17 mouse cellular contexts compared by ENCODE assay signal in genomic region chr7:78045456-78045855, GRCm38 (mm10).
A peak's percentile ranks its signal among the peaks of the same experiment; 100 is the strongest.
DNase-seq lines count a peak whose midpoint lies in the region; ATAC-seq and TF ChIP-seq lines count a peak whose summit lies in the region.
"Had no signal": no experiment of that assay in that cellular context is flagged by ENCODE, and none has a peak within 500 bp of the region (broad histone marks: within the 10 kb centered on the region; RNA-seq: fewer than 3 reads in every experiment).

No protein-coding gene starts in this region.

- TF ChIP-seq CTCF in midbrain, postnatal 0 days (IDR thresholded peaks at IDR 0.05) = peak; percentile 58

- H3K36me3 ChIP-seq in forebrain, embryonic 14.5 days (ENCODE audit: control insufficient read depth, insufficient read depth, low read length) = no peaks in the 10 kb centered on the region
- no peaks in the 10 kb centered on the region for H3K36me3 ChIP-seq in forebrain, embryonic 16.5 days (ENCODE audit: control insufficient read depth, insufficient read depth)
- no peaks in the 10 kb centered on the region for H3K36me3 ChIP-seq in kidney, embryonic 15.5 days
- H3K36me3 ChIP-seq in midbrain, postnatal 0 days (ENCODE audit: insufficient read depth, low read length) = no peaks in the 10 kb centered on the region
- no peaks in the 10 kb centered on the region for H3K36me3 ChIP-seq in midbrain, embryonic 16.5 days (ENCODE audit: control insufficient read depth, insufficient read depth, low read length)
- H3K36me3 ChIP-seq in heart, embryonic 12.5 days = no peaks in the 10 kb centered on the region
- H3K36me3 ChIP-seq: intestine, embryonic 15.5 days; liver, embryonic 13.5 days had no signal

- no peaks in the 10 kb centered on the region for H3K27me3 ChIP-seq in forebrain, embryonic 14.5 days (replicated peaks; ENCODE audit: control insufficient read depth, insufficient read depth, low read length)
- no peaks in the 10 kb centered on the region for H3K27me3 ChIP-seq in forebrain, embryonic 16.5 days (replicated peaks; ENCODE audit: control insufficient read depth, insufficient read depth, low read length)
- H3K27me3 ChIP-seq in kidney, embryonic 15.5 days = no peaks in the 10 kb centered on the region
- no peaks in the 10 kb centered on the region for H3K27me3 ChIP-seq in midbrain, postnatal 0 days (ENCODE audit: insufficient read depth, low read length)
- H3K27me3 ChIP-seq in midbrain, embryonic 16.5 days (ENCODE audit: control insufficient read depth, insufficient read depth, low read depth, low read length) = no peaks in the 10 kb centered on the region
- no peaks in the 10 kb centered on the region for H3K27me3 ChIP-seq in heart, embryonic 12.5 days (replicated peaks)
- H3K27me3 ChIP-seq: intestine, embryonic 15.5 days; liver, embryonic 13.5 days had no signal

- no peak for ATAC-seq in forebrain, embryonic 14.5 days
- ATAC-seq in forebrain, embryonic 16.5 days = no peak
- no peak for ATAC-seq in kidney, embryonic 15.5 days (replicated peaks; ENCODE audit: low FRiP score)
- ATAC-seq in midbrain, postnatal 0 days (ENCODE audit: low FRiP score) = no peak
- ATAC-seq in midbrain, embryonic 16.5 days = no peak
- ATAC-seq in heart, embryonic 12.5 days (ENCODE audit: insufficient number of reproducible peaks, low FRiP score) = no peak
- ATAC-seq: intestine, embryonic 15.5 days had no signal

- no peaks in the 10 kb centered on the region for H3K4me1 ChIP-seq in forebrain, embryonic 14.5 days (ENCODE audit: control insufficient read depth, insufficient read depth, low read length)
- no peaks in the 10 kb centered on the region for H3K4me1 ChIP-seq in forebrain, embryonic 16.5 days (replicated peaks; ENCODE audit: control insufficient read depth, insufficient read depth, low read length)
- no peaks in the 10 kb centered on the region for H3K4me1 ChIP-seq in kidney, embryonic 15.5 days
- H3K4me1 ChIP-seq in midbrain, postnatal 0 days (ENCODE audit: insufficient read depth, low read length) = no peaks in the 10 kb centered on the region
- H3K4me1 ChIP-seq in midbrain, embryonic 16.5 days (ENCODE audit: control insufficient read depth, insufficient read depth, low read length) = no peaks in the 10 kb centered on the region
- no peaks in the 10 kb centered on the region for H3K4me1 ChIP-seq in heart, embryonic 12.5 days (replicated peaks)
- H3K4me1 ChIP-seq: intestine, embryonic 15.5 days; liver, embryonic 13.5 days had no signal

- no peaks in the 10 kb centered on the region for H3K9me3 ChIP-seq in forebrain, embryonic 14.5 days (replicated peaks; ENCODE audit: control insufficient read depth, low read length)
- no peaks in the 10 kb centered on the region for H3K9me3 ChIP-seq in forebrain, embryonic 16.5 days (ENCODE audit: control insufficient read depth, low read length)
- no peaks in the 10 kb centered on the region for H3K9me3 ChIP-seq in kidney, embryonic 15.5 days (replicated peaks)
- H3K9me3 ChIP-seq in midbrain, postnatal 0 days (ENCODE audit: low read length) = no peaks in the 10 kb centered on the region
- no peaks in the 10 kb centered on the region for H3K9me3 ChIP-seq in midbrain, embryonic 16.5 days (replicated peaks; ENCODE audit: control insufficient read depth, low read length, poor library complexity, severe bottlenecking)
- H3K9me3 ChIP-seq in heart, embryonic 12.5 days (replicated peaks) = no peaks in the 10 kb centered on the region
- H3K9me3 ChIP-seq: intestine, embryonic 15.5 days; liver, embryonic 13.5 days had no signal

- WGBS in forebrain, embryonic 14.5 days = 73% methylated on average over 5 of the region's 5 CpGs
- 65% methylated on average over 5 of the region's 5 CpGs for WGBS in forebrain, embryonic 16.5 days
- WGBS in kidney, embryonic 15.5 days = 57% methylated on average over 5 of the region's 5 CpGs
- 65% methylated on average over 5 of the region's 5 CpGs for WGBS in midbrain, postnatal 0 days
- 71% methylated on average over 5 of the region's 5 CpGs for WGBS in midbrain, embryonic 16.5 days
- WGBS in heart, embryonic 12.5 days = 46% methylated on average over 5 of the region's 5 CpGs

- H3K4me2 ChIP-seq in forebrain, embryonic 14.5 days (ENCODE audit: low read length) = no peak overlapping the region
- no peak overlapping the region for H3K4me2 ChIP-seq in forebrain, embryonic 16.5 days (ENCODE audit: low read length)
- no peak overlapping the region for H3K4me2 ChIP-seq in kidney, embryonic 15.5 days
- no peak overlapping the region for H3K4me2 ChIP-seq in midbrain, postnatal 0 days (ENCODE audit: low read depth, low read length, poor library complexity, severe bottlenecking)
- no peak overlapping the region for H3K4me2 ChIP-seq in midbrain, embryonic 16.5 days (ENCODE audit: low read length)
- H3K4me2 ChIP-seq in heart, embryonic 12.5 days = no peak overlapping the region
- H3K4me2 ChIP-seq: intestine, embryonic 15.5 days; liver, embryonic 13.5 days had no signal

- no peak overlapping the region for H3K27ac ChIP-seq in forebrain, embryonic 14.5 days (ENCODE audit: low read depth, low read length)
- H3K27ac ChIP-seq in forebrain, embryonic 16.5 days (ENCODE audit: low read length) = no peak overlapping the region
- no peak overlapping the region for H3K27ac ChIP-seq in kidney, embryonic 15.5 days
- H3K27ac ChIP-seq in midbrain, postnatal 0 days (ENCODE audit: low read depth, low read length) = no peak overlapping the region
- no peak overlapping the region for H3K27ac ChIP-seq in midbrain, embryonic 16.5 days (ENCODE audit: low read length)
- H3K27ac ChIP-seq in heart, embryonic 12.5 days (ENCODE audit: poor library complexity, severe bottlenecking) = no peak overlapping the region
- H3K27ac ChIP-seq: intestine, embryonic 15.5 days; liver, embryonic 13.5 days had no signal

- H3K4me3 ChIP-seq in forebrain, embryonic 14.5 days (ENCODE audit: low read depth, low read length) = no peak overlapping the region
- no peak overlapping the region for H3K4me3 ChIP-seq in forebrain, embryonic 16.5 days (replicated peaks; ENCODE audit: low read length)
- H3K4me3 ChIP-seq in kidney, embryonic 15.5 days (replicated peaks) = no peak overlapping the region
- no peak overlapping the region for H3K4me3 ChIP-seq in midbrain, postnatal 0 days (ENCODE audit: low read depth, low read length)
- H3K4me3 ChIP-seq in midbrain, embryonic 16.5 days (ENCODE audit: low read depth, low read length) = no peak overlapping the region
- H3K4me3 ChIP-seq in heart, embryonic 12.5 days = no peak overlapping the region
- H3K4me3 ChIP-seq: erythroblast, embryonic 14.5 days; intestine, embryonic 15.5 days; liver, embryonic 13.5 days had no signal

- no peak overlapping the region for H3K9ac ChIP-seq in forebrain, embryonic 14.5 days (ENCODE audit: low read length)
- H3K9ac ChIP-seq in forebrain, embryonic 16.5 days (replicated peaks; ENCODE audit: low read depth, low read length) = no peak overlapping the region
- H3K9ac ChIP-seq in kidney, embryonic 15.5 days = no peak overlapping the region
- H3K9ac ChIP-seq in midbrain, postnatal 0 days (replicated peaks; ENCODE audit: low read length, poor library complexity, severe bottlenecking) = no peak overlapping the region
- H3K9ac ChIP-seq in midbrain, embryonic 16.5 days (ENCODE audit: low read depth, low read length) = no peak overlapping the region
- H3K9ac ChIP-seq in heart, embryonic 12.5 days = no peak overlapping the region
- H3K9ac ChIP-seq: intestine, embryonic 15.5 days; liver, embryonic 13.5 days had no signal

- DNase-seq in forebrain, embryonic 14.5 days (ENCODE audit: low spot score) = peak; percentile 13
- DNase-seq in kidney, postnatal 4 days = peak; percentile 21 to 28
- DNase-seq in midbrain, postnatal 0 days (ENCODE audit: low spot score) = peak; percentile 14
- DNase-seq in ZHBTc4 (ENCODE audit: low read depth, low spot score) = peak; percentile 2
- DNase-seq: adrenal gland, postnatal 25 days; cerebellum, postnatal 36 days; gastrocnemius, postnatal 10 days; heart, adult 18-20 months; layer of hippocampus, postnatal 36 days; liver, embryonic 13.5 days; lung, postnatal 14 days had no signal
